Mouse (Mus musculus) mouse embryonic stem cell (cell line): ENCODE measurements around the gene Snrpg.

ENCODE experiments used
- in situ Hi-C, 2 experiments: fragments of 300-500 bp; cut with MboI; formaldehyde crosslinking; loops; 1 replicate in 1 of 2; 3 replicates in 1 of 2; pipeline ENCODE4 v1.14.3; 2019 to 2020; ENCODE audit warnings: low sequenced_read_pairs in 2 of 2, low pct_unique_long_range_greater_than_20kb in 1 of 2, mixed read lengths in 1 of 2; ENCODE audit not compliant: unreplicated experiment in 1 of 2

Snrpg gene

GRCm38 (mm10) chr6:86370764-86371339, at the start of gene Snrpg:
TSS of gene Snrpg (plus strand) at chr6:86371304.
- in situ Hi-C loops, result no loop called here

- in situ Hi-C loops, result no loop called here
These were observed 49.0 kb upstream of the Snrpg start for GRCm38 (mm10) chr6:86322031-86322563.

GRCm38 (mm10) chr6:86322991-86323390, 48.1 kb upstream of the Snrpg start:
- in situ Hi-C loops, result no loop called here

- in situ Hi-C loops, result no loop called here
These were observed 46.7 kb upstream of the Snrpg start for GRCm38 (mm10) chr6:86324400-86324799.

- in situ Hi-C loops, result no loop called here
These were observed 45.5 kb upstream of the Snrpg start for GRCm38 (mm10) chr6:86325646-86326045.

- in situ Hi-C loops, result no loop called here
These were observed 44.2 kb upstream of the Snrpg start for GRCm38 (mm10) chr6:86326866-86327265.

GRCm38 (mm10) chr6:86328369-86328768, 42.7 kb upstream of the Snrpg start:
- in situ Hi-C loops, result no loop called here

- in situ Hi-C loops, result loop anchor here in 1 of 2 experiments (10.0 kb wide), 1 partner anchor 205 kb away; no protein-coding TSS in a partner anchor
These were observed 41.2 kb upstream of the Snrpg start for GRCm38 (mm10) chr6:86329943-86330342.

- in situ Hi-C loops, result loop anchor here in 1 of 2 experiments (10.0 kb wide), 1 partner anchor 210 kb away; no protein-coding TSS in a partner anchor
These were observed 35.8 kb upstream of the Snrpg start for GRCm38 (mm10) chr6:86335121-86335849.

- in situ Hi-C loops, result loop anchor here in 1 of 2 experiments (10.0 kb wide), 1 partner anchor 211 kb away; no protein-coding TSS in a partner anchor
These were observed 35.2 kb upstream of the Snrpg start for GRCm38 (mm10) chr6:86335860-86336259.

- in situ Hi-C loops, result loop anchor here in 1 of 2 experiments (10.0 kb wide), 1 partner anchor 212 kb away; no protein-coding TSS in a partner anchor
These were observed 34.8 kb upstream of the Snrpg start for GRCm38 (mm10) chr6:86336340-86336739.

- in situ Hi-C loops, result no loop called here
These were observed 27.4 kb upstream of the Snrpg start for GRCm38 (mm10) chr6:86343656-86344055.

GRCm38 (mm10) chr6:86346063-86346462, 25.0 kb upstream of the Snrpg start:
- in situ Hi-C loops, result no loop called here

GRCm38 (mm10) chr6:86349257-86349656, 21.8 kb upstream of the Snrpg start:
- in situ Hi-C loops, result no loop called here

- in situ Hi-C loops, result no loop called here
These were observed 16.2 kb upstream of the Snrpg start for GRCm38 (mm10) chr6:86354948-86355347.

- in situ Hi-C loops, result no loop called here
These were observed 14.1 kb upstream of the Snrpg start for GRCm38 (mm10) chr6:86356956-86357355.

- in situ Hi-C loops, result no loop called here
These were observed 10.4 kb upstream of the Snrpg start for GRCm38 (mm10) chr6:86360691-86361090.

GRCm38 (mm10) chr6:86361373-86361772, 9.7 kb upstream of the Snrpg start:
- in situ Hi-C loops, result no loop called here

- in situ Hi-C loops, result no loop called here
These were observed 6.5 kb upstream of the Snrpg start for GRCm38 (mm10) chr6:86364442-86365141.
